Mouse (Mus musculus) heart, embryonic 11.5 days (tissue): ENCODE data around the gene Morn3. TPM values are rescaled to one million over a fixed set of nuclear protein-coding genes. Genes with fewer than 3 reads are reported as not detected.

ENCODE experiments used
- ATAC-seq: fragments of 200-750 bp; cut with Nextera tagmentation; replicated peaks from 2 replicates; pipeline ENCODE4 v1.8.0; 2017; ENCODE audit warnings: moderate library complexity; ENCODE audit not compliant: insufficient number of reproducible peaks, low FRiP score, low TSS enrichment
- H3K27ac ChIP-seq: fragments of 300-500 bp; sonication (generic); 2 replicates; pipeline ENCODE4 v1.5.1; 2014; ENCODE audit warnings: mild to moderate bottlenecking, low read depth, low read length
- H3K27me3 ChIP-seq: fragments of 300-500 bp; sonication (generic); 2 replicates; pipeline ENCODE4 v1.6.1; 2014; ENCODE audit warnings: mild to moderate bottlenecking, low read length, mixed read lengths; ENCODE audit not compliant: control insufficient read depth, insufficient read depth
- H3K36me3 ChIP-seq: fragments of 300-500 bp; sonication (generic); 2 replicates; pipeline ENCODE4 v1.6.1; 2014; ENCODE audit warnings: mild to moderate bottlenecking, low read length, moderate library complexity, mixed read lengths; ENCODE audit not compliant: control insufficient read depth, insufficient read depth
- H3K4me1 ChIP-seq: fragments of 300-500 bp; sonication (generic); 2 replicates; pipeline ENCODE4 v1.6.1; 2014; ENCODE audit warnings: low read length; ENCODE audit not compliant: control insufficient read depth, insufficient read depth
- H3K4me2 ChIP-seq: fragments of 300-500 bp; sonication (generic); 2 replicates; pipeline ENCODE4 v1.6.1; 2014; ENCODE audit warnings: mild to moderate bottlenecking, moderate library complexity
- H3K4me3 ChIP-seq: fragments of 300-500 bp; sonication (generic); 2 replicates; pipeline ENCODE4 v1.5.1; 2014; ENCODE audit warnings: low read depth, low read length
- H3K9ac ChIP-seq: fragments of 300-500 bp; sonication (generic); 2 replicates; pipeline ENCODE4 v1.6.1; 2014; ENCODE audit warnings: mild to moderate bottlenecking, low read depth, low read length, moderate library complexity
- H3K9me3 ChIP-seq: fragments of 300-500 bp; sonication (generic); replicated peaks from 2 replicates; pipeline ENCODE4 v1.6.1; 2016; ENCODE audit warnings: low read length; ENCODE audit not compliant: control insufficient read depth
- WGBS: fragments of 180-500 bp; shearing (Covaris S2); extraction: QIAGEN DNeasy Blood & Tissue Kit; methylation state at CpG from one replicate; pipeline ENCODE4 v1.1.7; 2014; ENCODE audit not compliant: insufficient replicate concordance; 5-methylcytosine and 5-hydroxymethylcytosine counted together
- polyA plus RNA-seq: library from polyadenylated mRNA; unstranded; fragments of >200 nt; fragmentation: Nextera tagmentation; extraction: Ambion mirVana; gene quantifications from 2 replicates; pipeline ENCODE4 v1.2.1, GENCODE M21; 2014

Morn3 gene
- polyA plus RNA-seq, 1 experiment from 2014 or later: 0.69 TPM

- no peak for ATAC-seq
- no peak overlapping the region for H3K27ac ChIP-seq
- no peaks in the 10 kb centered on the region for H3K27me3 ChIP-seq
- no peak overlapping the region for H3K9ac ChIP-seq
- no peaks in the 10 kb centered on the region for H3K36me3 ChIP-seq
- H3K4me2 ChIP-seq: peak overlapping the region; percentile 60
- 51% methylated on average over 2 of the region's 2 CpGs for WGBS
- no peak overlapping the region for H3K4me3 ChIP-seq
- peaks cover 20% of the 10 kb centered on the region for H3K4me1 ChIP-seq
- H3K9me3 ChIP-seq: no peaks in the 10 kb centered on the region
Measured at GRCm38 (mm10) chr5:122993811-122994210, 53.0 kb downstream of the Morn3 start.

- WGBS: 18% methylated on average over 5 of the region's 5 CpGs
- H3K9ac ChIP-seq: peak overlapping the region; percentile 90; the same call in 1 of the 2 replicates
- no peaks in the 10 kb centered on the region for H3K9me3 ChIP-seq
- H3K4me1 ChIP-seq: peaks cover 30% of the 10 kb centered on the region
- no peaks in the 10 kb centered on the region for H3K27me3 ChIP-seq
- peak overlapping the region; percentile 92 for H3K27ac ChIP-seq
- ATAC-seq: no peak
- H3K36me3 ChIP-seq: no peaks in the 10 kb centered on the region
- H3K4me2 ChIP-seq: peak overlapping the region; percentile 99
- H3K4me3 ChIP-seq: peak overlapping the region; percentile 78
Measured at GRCm38 (mm10) chr5:122991350-122992004, 55.3 kb downstream of the Morn3 start.

GRCm38 (mm10) chr5:122990411-122991160 lies 56.2 kb downstream of the Morn3 start:
- no peaks in the 10 kb centered on the region for H3K36me3 ChIP-seq
- H3K4me2 ChIP-seq: peak overlapping the region; percentile 99
- H3K4me1 ChIP-seq: peaks cover 37% of the 10 kb centered on the region
- peak overlapping the region; percentile 92 for H3K27ac ChIP-seq
- H3K4me3 ChIP-seq: peak overlapping the region; percentile 78
- 8% methylated on average over 16 of the region's 16 CpGs for WGBS
- H3K27me3 ChIP-seq: no peaks in the 10 kb centered on the region
- H3K9ac ChIP-seq: peak overlapping the region; percentile 90
- ATAC-seq: no peak
- no peaks in the 10 kb centered on the region for H3K9me3 ChIP-seq

- H3K9ac ChIP-seq: peak within 1 kb of the TSS; percentile 90
- ATAC-seq: peak; percentile 37; the same call in 1 of the 2 replicates
- peak within 1 kb of the TSS; percentile 78 for H3K4me3 ChIP-seq
- peak within 1 kb of the TSS; percentile 92 for H3K27ac ChIP-seq
- H3K36me3 ChIP-seq: no peaks in the 10 kb centered on the region
- peak within 1 kb of the TSS; percentile 99 for H3K4me2 ChIP-seq
- H3K27me3 ChIP-seq: no peaks in the 10 kb centered on the region
- 1% methylated on average over 15 of the region's 15 CpGs for WGBS
- H3K9me3 ChIP-seq: no peaks in the 10 kb centered on the region
- H3K4me1 ChIP-seq: peaks cover 38% of the 10 kb centered on the region
Measured at GRCm38 (mm10) chr5:122989551-122990330, 57.1 kb downstream of the Morn3 start, which contains the start of gene Kdm2b. Kdm2b (minus strand) TSS chr5:122989823.

- H3K4me1 ChIP-seq: peaks cover 36% of the 10 kb centered on the region
Measured at GRCm38 (mm10) chr5:122989001-122989525, 57.8 kb downstream of the Morn3 start.

GRCm38 (mm10) chr5:122988021-122988751 lies 58.6 kb downstream of the Morn3 start:
- no peak for ATAC-seq
- Histone ChIP-seq H3K4me2 (peak overlapping the region; percentile 99), H3K4me1 (peaks cover 36% of the 10 kb centered on the region), H3K9me3 (no peaks in the 10 kb centered on the region), H3K36me3 (no peaks in the 10 kb centered on the region), H3K27ac (peak overlapping the region; percentile 92), H3K27me3 (no peaks in the 10 kb centered on the region), H3K4me3 (peak overlapping the region; percentile 78), H3K9ac (peak overlapping the region; percentile 90)
- under 1% methylated on average over 41 of the region's 41 CpGs for WGBS

More at GRCm38 (mm10) chr5:122989001-122989525, 57.8 kb downstream of the Morn3 start:
- Histone ChIP-seq H3K4me3 (peak overlapping the region; percentile 78), H3K27me3 (no peaks in the 10 kb centered on the region), H3K4me2 (peak overlapping the region; percentile 99), H3K27ac (peak overlapping the region; percentile 92), H3K9ac (peak overlapping the region; percentile 90), H3K36me3 (no peaks in the 10 kb centered on the region), H3K9me3 (no peaks in the 10 kb centered on the region)
- ATAC-seq: 0 out of 2 replicates have a peak, but pooled peaks have one; percentile 23
- under 1% methylated on average over 36 of the region's 39 CpGs for WGBS

- no peak; the same call in 1 of the 2 replicates for ATAC-seq
- Histone ChIP-seq H3K9ac (peak overlapping the region; percentile 90), H3K27me3 (no peaks in the 10 kb centered on the region), H3K4me2 (peak overlapping the region; percentile 99), H3K4me3 (peak overlapping the region; percentile 78), H3K36me3 (no peaks in the 10 kb centered on the region), H3K4me1 (peaks cover 36% of the 10 kb centered on the region), H3K9me3 (no peaks in the 10 kb centered on the region), H3K27ac (no peak overlapping the region)
- WGBS: 4% methylated on average over 39 of the region's 39 CpGs
Measured at GRCm38 (mm10) chr5:122987211-122988020, 59.4 kb downstream of the Morn3 start.
